Mouse (Mus musculus): ENCODE measurements around the gene Pdzd7.

GRCm38 (mm10) chr19:45036867-45037266, 8.7 kb downstream of the Pdzd7 start:
- TF ChIP-seq CTCF (IDR thresholded peaks at IDR 0.05; ENCODE audit: low read depth) (peak; percentile 88), EP300 (IDR thresholded peaks at IDR 0.05; ENCODE audit: low read depth) (no peak)
